Mouse (Mus musculus) heart, embryonic 14.5 days (tissue): ENCODE data around the gene 4921524J17Rik. TPM values are rescaled to one million over a fixed set of nuclear protein-coding genes. Genes with fewer than 3 reads are reported as not detected.

Experiments used
- ATAC-seq: fragments of 200-750 bp; cut with Nextera tagmentation; 2 replicates; pipeline ENCODE4 v1.8.0; 2017; ENCODE audit warnings: low read depth, moderate TSS enrichment; ENCODE audit not compliant: insufficient number of reproducible peaks, insufficient read depth, low FRiP score
- H3K27ac ChIP-seq, 2 experiments: fragments of 200-500 bp in 1 of 2; fragments of 300-500 bp in 1 of 2; sonication (generic) in 1 of 2; replicated peaks in 1 of 2; 2 replicates each; pipeline ENCODE4 v1.5.1; 2012 to 2014; ENCODE audit warnings: low read depth in 2 of 2, low read length in 2 of 2, control low read depth in 1 of 2, mild to moderate bottlenecking in 1 of 2, mixed read lengths in 1 of 2; ENCODE audit not compliant: control insufficient read depth in 1 of 2, insufficient read depth in 1 of 2
- H3K27me3 ChIP-seq: fragments of 300-500 bp; sonication (generic); 2 replicates; pipeline ENCODE4 v1.6.1; 2014; ENCODE audit warnings: mild to moderate bottlenecking, low read length, control low read depth; ENCODE audit not compliant: control insufficient read depth, insufficient read depth
- H3K36me3 ChIP-seq: fragments of 300-500 bp; sonication (generic); 2 replicates; pipeline ENCODE4 v1.6.1; 2014; ENCODE audit warnings: mild to moderate bottlenecking, control low read depth, low read length, mixed read lengths; ENCODE audit not compliant: control insufficient read depth, insufficient read depth
- H3K4me1 ChIP-seq, 2 experiments: fragments of 200-500 bp in 1 of 2; fragments of 300-500 bp in 1 of 2; sonication (generic) in 1 of 2; 2 replicates each; pipeline ENCODE4 v1.6.1; 2012 to 2014; ENCODE audit warnings: low read length in 2 of 2, control low read depth in 1 of 2, mixed read lengths in 1 of 2; ENCODE audit not compliant: control insufficient read depth in 2 of 2, insufficient read depth in 2 of 2
- H3K4me2 ChIP-seq: fragments of 300-500 bp; sonication (generic); 2 replicates; pipeline ENCODE4 v1.6.1; 2014; ENCODE audit warnings: mild to moderate bottlenecking, low read length
- H3K4me3 ChIP-seq, 2 experiments: fragments of 200-500 bp in 1 of 2; fragments of 300-500 bp in 1 of 2; sonication (generic) in 1 of 2; 2 replicates each; pipeline ENCODE4 v1.5.1; 2012 to 2014; ENCODE audit warnings: low read length in 2 of 2, mild to moderate bottlenecking in 2 of 2, control low read depth in 1 of 2, low read depth in 1 of 2, moderate library complexity in 1 of 2; ENCODE audit not compliant: control insufficient read depth in 1 of 2, insufficient read depth in 1 of 2
- H3K9ac ChIP-seq: fragments of 300-500 bp; sonication (generic); 2 replicates; pipeline ENCODE4 v1.6.1; 2014; ENCODE audit warnings: mild to moderate bottlenecking, low read length
- H3K9me3 ChIP-seq: fragments of 300-500 bp; sonication (generic); 2 replicates; pipeline ENCODE4 v1.6.1; 2016; ENCODE audit warnings: low read length, control low read depth; ENCODE audit not compliant: control insufficient read depth
- WGBS: fragments of 180-500 bp; shearing (Covaris S2); extraction: QIAGEN DNeasy Blood & Tissue Kit; methylation state at CpG from one replicate; pipeline ENCODE4 v1.1.7; 2014; 5-methylcytosine and 5-hydroxymethylcytosine counted together
- polyA plus RNA-seq: library from polyadenylated mRNA; unstranded; fragments of >200 nt; fragmentation: Nextera tagmentation; extraction: Ambion mirVana; gene quantifications from 2 replicates; pipeline ENCODE4 v1.2.1, GENCODE M21; 2014

4921524J17Rik gene
- polyA plus RNA-seq, 1 experiment from 2014 or later: 58.9 TPM

GRCm38 (mm10) chr8:85380824-85381209, 51.8 kb downstream of the 4921524J17Rik start:
- no peaks in the 10 kb centered on the region for H3K36me3 ChIP-seq
- peaks cover 32 to 58% of the 10 kb centered on the region in 2 experiments for H3K4me1 ChIP-seq
- no peaks in the 10 kb centered on the region for H3K27me3 ChIP-seq
- peak overlapping the region; percentile 22 to 30 for H3K4me3 ChIP-seq
- H3K9me3 ChIP-seq: no peaks in the 10 kb centered on the region
- H3K4me2 ChIP-seq: peak overlapping the region; percentile 66
- 2% methylated on average over 8 of the region's 8 CpGs for WGBS
- peak overlapping the region; percentile 97 to 98 for H3K27ac ChIP-seq
- peak; percentile 91 for ATAC-seq
- peak overlapping the region; percentile 62 for H3K9ac ChIP-seq

GRCm38 (mm10) chr8:85380123-85380823, 52.4 kb downstream of the 4921524J17Rik start:
- H3K9ac ChIP-seq: peak overlapping the region; percentile 62
- no peaks in the 10 kb centered on the region for H3K36me3 ChIP-seq
- H3K4me1 ChIP-seq: peaks cover 32 to 62% of the 10 kb centered on the region in 2 experiments
- peak overlapping the region; percentile 22 to 30 for H3K4me3 ChIP-seq
- peak overlapping the region; percentile 66 for H3K4me2 ChIP-seq
- ATAC-seq: peak; percentile 24; the same call in 1 of the 2 replicates
- no peaks in the 10 kb centered on the region for H3K9me3 ChIP-seq
- no peaks in the 10 kb centered on the region for H3K27me3 ChIP-seq
- 23% methylated on average over 10 of the region's 10 CpGs for WGBS
- peak overlapping the region; percentile 97 to 98 for H3K27ac ChIP-seq

GRCm38 (mm10) chr8:85379142-85379781, 53.4 kb downstream of the 4921524J17Rik start:
- peak overlapping the region; percentile 66 for H3K4me2 ChIP-seq
- no peaks in the 10 kb centered on the region for H3K9me3 ChIP-seq
- peak overlapping the region; percentile 62 for H3K9ac ChIP-seq
- peak overlapping the region; percentile 97 to 98 for H3K27ac ChIP-seq
- WGBS: 0% methylated on average over 2 of the region's 2 CpGs
- peaks cover 35 to 70% of the 10 kb centered on the region in 2 experiments for H3K4me1 ChIP-seq
- H3K27me3 ChIP-seq: no peaks in the 10 kb centered on the region
- H3K36me3 ChIP-seq: no peaks in the 10 kb centered on the region
- peak; percentile 67 for ATAC-seq
- H3K4me3 ChIP-seq: peak overlapping the region; percentile 9 to 22; a peak in 2 of 4 replicates

GRCm38 (mm10) chr8:85376516-85376915, 56.1 kb downstream of the 4921524J17Rik start:
- no peaks in the 10 kb centered on the region for H3K36me3 ChIP-seq
- H3K4me1 ChIP-seq: peaks cover 29 to 70% of the 10 kb centered on the region in 2 experiments
- H3K4me3 ChIP-seq: no peak overlapping the region
- 32% methylated on average over 3 of the region's 3 CpGs for WGBS
- no peak overlapping the region for H3K4me2 ChIP-seq
- H3K9me3 ChIP-seq: no peaks in the 10 kb centered on the region
- H3K9ac ChIP-seq: no peak overlapping the region
- H3K27ac ChIP-seq: peak overlapping the region in 1 of 2 experiments; percentile 21; a peak in 1 of 4 replicates
- no peak for ATAC-seq
- H3K27me3 ChIP-seq: no peaks in the 10 kb centered on the region

- Histone ChIP-seq H3K4me3 (no peak overlapping the region), H3K9ac (no peak overlapping the region), H3K4me1 (peaks cover 17 to 52% of the 10 kb centered on the region in 2 experiments), H3K27ac (peak overlapping the region; percentile 1 to 79; a peak in 1 of 4 replicates), H3K9me3 (no peaks in the 10 kb centered on the region), H3K36me3 (no peaks in the 10 kb centered on the region), H3K4me2 (peak overlapping the region; percentile 48), H3K27me3 (no peaks in the 10 kb centered on the region)
- WGBS: 21% methylated on average over 4 of the region's 4 CpGs
- ATAC-seq: no peak
These were observed 58.3 kb downstream of the 4921524J17Rik start for GRCm38 (mm10) chr8:85374286-85374685.

- H3K9ac ChIP-seq: peak overlapping the region; percentile 36
- 17% methylated on average over 5 of the region's 5 CpGs for WGBS
- H3K36me3 ChIP-seq: no peaks in the 10 kb centered on the region
- no peak overlapping the region for H3K4me3 ChIP-seq
- peaks cover 16 to 47% of the 10 kb centered on the region in 2 experiments for H3K4me1 ChIP-seq
- peak; percentile 43; the same call in 1 of the 2 replicates for ATAC-seq
- H3K27me3 ChIP-seq: no peaks in the 10 kb centered on the region
- H3K27ac ChIP-seq: peak overlapping the region; percentile 77 to 79
- H3K4me2 ChIP-seq: peak overlapping the region; percentile 48
- no peaks in the 10 kb centered on the region for H3K9me3 ChIP-seq
These were observed 59.1 kb downstream of the 4921524J17Rik start for GRCm38 (mm10) chr8:85373435-85374039.

- Histone ChIP-seq H3K4me2 (no peak overlapping the region), H3K27ac (no peak overlapping the region), H3K4me3 (no peak overlapping the region), H3K36me3 (no peaks in the 10 kb centered on the region), H3K9ac (no peak overlapping the region), H3K4me1 (peaks cover 16 to 42% of the 10 kb centered on the region in 2 experiments), H3K9me3 (no peaks in the 10 kb centered on the region), H3K27me3 (no peaks in the 10 kb centered on the region)
- ATAC-seq: no peak
- 80% methylated on average over 1 of the region's 1 CpGs for WGBS
These were observed 60.2 kb downstream of the 4921524J17Rik start for GRCm38 (mm10) chr8:85372465-85372839.
